Mouse (Mus musculus) small intestine, adult 2 months (tissue): Measurements from ENCODE around the gene Nme3.

ENCODE experiments used
- CTCF ChIP-seq: fragments of 200-500 bp; IDR thresholded peaks from 2 replicates; pipeline ENCODE4 v1.5.1; 2012; ENCODE audit warnings: low read depth, mild to moderate bottlenecking, control low read depth, inconsistent platforms, low read length, moderate library complexity, mixed read lengths; ENCODE audit not compliant: insufficient replicate concordance, insufficient read length; ENCODE audit errors: extremely low read depth
- POLR2A ChIP-seq: fragments of 200-500 bp; IDR thresholded peaks from 2 replicates; pipeline ENCODE4 v1.6.1; 2012; ENCODE audit warnings: low read depth, mild to moderate bottlenecking, control low read depth, inconsistent platforms, low read length, moderate library complexity

DNA sequence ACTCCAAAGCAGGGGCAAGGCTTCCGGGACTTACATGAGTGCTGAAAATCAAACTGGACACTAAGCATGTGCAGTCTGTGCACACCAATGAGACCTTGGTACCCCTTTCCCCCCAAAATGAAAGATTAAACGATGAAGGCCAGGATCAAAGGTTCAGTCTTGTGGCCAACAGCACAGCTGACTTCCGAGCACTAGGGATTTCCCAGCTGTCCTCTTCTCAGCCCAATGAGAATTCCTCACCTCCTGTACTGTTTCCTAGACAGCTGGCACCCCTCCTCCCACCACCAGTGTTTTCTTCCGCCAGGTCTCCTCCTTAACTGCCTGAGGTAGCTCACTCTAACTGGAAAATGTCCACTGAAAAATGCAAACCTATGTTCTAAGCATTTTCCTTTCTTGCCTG lies 36.9 kb downstream of the Nme3 start:
- no peak for TF ChIP-seq POLR2A
- no peak for TF ChIP-seq CTCF
